Mouse (Mus musculus) heart, embryonic 12.5 days (tissue): Measurements from ENCODE around the gene Myo19. TPM values are rescaled to one million over a fixed set of nuclear protein-coding genes. Genes with fewer than 3 reads are reported as not detected.
A peak's percentile ranks its signal among the peaks of the same experiment; 100 is the strongest.

Experiments used
- ATAC-seq: fragments of 200-750 bp; cut with Nextera tagmentation; 2 replicates; pipeline ENCODE4 v1.8.0; 2017; ENCODE audit warnings: moderate TSS enrichment, moderate library complexity; ENCODE audit not compliant: insufficient number of reproducible peaks, low FRiP score
- H3K27ac ChIP-seq: fragments of 300-500 bp; sonication (generic); 2 replicates; pipeline ENCODE4 v1.5.1; 2016; ENCODE audit warnings: mild to moderate bottlenecking, moderate library complexity; ENCODE audit not compliant: poor library complexity, severe bottlenecking
- H3K27me3 ChIP-seq: fragments of 300-500 bp; sonication (generic); replicated peaks from 2 replicates; pipeline ENCODE4 v1.6.1; 2016; ENCODE audit warnings: mild to moderate bottlenecking, moderate library complexity
- H3K36me3 ChIP-seq: fragments of 300-500 bp; sonication (generic); 2 replicates; pipeline ENCODE4 v1.6.1; 2016; ENCODE audit warnings: mild to moderate bottlenecking, moderate library complexity
- H3K4me1 ChIP-seq: fragments of 300-500 bp; sonication (generic); replicated peaks from 2 replicates; pipeline ENCODE4 v1.6.1; 2016; ENCODE audit warnings: mild to moderate bottlenecking
- H3K4me2 ChIP-seq: fragments of 300-500 bp; sonication (generic); 2 replicates; pipeline ENCODE4 v1.6.1; 2016; ENCODE audit warnings: mild to moderate bottlenecking, moderate library complexity
- H3K4me3 ChIP-seq: fragments of 300-500 bp; sonication (generic); 2 replicates; pipeline ENCODE4 v1.5.1; 2016; ENCODE audit warnings: mild to moderate bottlenecking
- H3K9ac ChIP-seq: fragments of 300-500 bp; sonication (generic); 2 replicates; pipeline ENCODE4 v1.6.1; 2016; ENCODE audit warnings: mild to moderate bottlenecking, moderate library complexity
- H3K9me3 ChIP-seq: fragments of 300-500 bp; sonication (generic); replicated peaks from 2 replicates; pipeline ENCODE4 v1.6.1; 2016; ENCODE audit warnings: mild to moderate bottlenecking, moderate library complexity
- WGBS: fragments of 180-500 bp; shearing (Covaris S2); methylation state at CpG from one replicate; pipeline ENCODE4 v1.1.7; 2016; 5-methylcytosine and 5-hydroxymethylcytosine counted together
- polyA plus RNA-seq: library from polyadenylated mRNA; unstranded; fragments of >200 nt; fragmentation: Nextera tagmentation; extraction: Ambion mirVana; gene quantifications from 2 replicates; pipeline ENCODE4 v1.2.1, GENCODE M21; 2016

The Myo19 gene
- polyA plus RNA-seq, 1 experiment from 2014 or later, result 8.3 TPM

GRCm38 (mm10) chr11:84886767-84887511 lies 7.0 kb downstream of the Myo19 start:
- no peak for ATAC-seq
- H3K36me3 ChIP-seq, result peaks cover 85% of the 10 kb centered on the region
- no peak overlapping the region for H3K4me2 ChIP-seq
- no peaks in the 10 kb centered on the region for H3K9me3 ChIP-seq
- H3K9ac ChIP-seq, result no peak overlapping the region
- no peak overlapping the region for H3K4me3 ChIP-seq
- no peaks in the 10 kb centered on the region for H3K4me1 ChIP-seq
- H3K27ac ChIP-seq, result no peak overlapping the region
- 88% methylated on average over 11 of the region's 11 CpGs for WGBS
- no peaks in the 10 kb centered on the region for H3K27me3 ChIP-seq

GRCm38 (mm10) chr11:84888025-84888424 lies 8.1 kb downstream of the Myo19 start:
- H3K4me1 ChIP-seq, result no peaks in the 10 kb centered on the region
- WGBS, result 92% methylated on average over 8 of the region's 8 CpGs
- H3K27me3 ChIP-seq, result no peaks in the 10 kb centered on the region
- no peak overlapping the region for H3K9ac ChIP-seq
- H3K9me3 ChIP-seq, result no peaks in the 10 kb centered on the region
- no peak overlapping the region for H3K27ac ChIP-seq
- no peak for ATAC-seq
- no peak overlapping the region for H3K4me3 ChIP-seq
- H3K36me3 ChIP-seq, result peaks cover 89% of the 10 kb centered on the region
- H3K4me2 ChIP-seq, result no peak overlapping the region

- Histone ChIP-seq H3K27ac (no peak overlapping the region), H3K9ac (no peak overlapping the region), H3K4me2 (no peak overlapping the region), H3K4me3 (no peak overlapping the region), H3K36me3 (peaks cover 86% of the 10 kb centered on the region), H3K27me3 (no peaks in the 10 kb centered on the region), H3K4me1 (no peaks in the 10 kb centered on the region), H3K9me3 (no peaks in the 10 kb centered on the region)
- ATAC-seq, result no peak
- WGBS, result 87% methylated on average over 2 of the region's 2 CpGs
Observed at GRCm38 (mm10) chr11:84889492-84889891, 9.5 kb downstream of the Myo19 start.

DNA sequence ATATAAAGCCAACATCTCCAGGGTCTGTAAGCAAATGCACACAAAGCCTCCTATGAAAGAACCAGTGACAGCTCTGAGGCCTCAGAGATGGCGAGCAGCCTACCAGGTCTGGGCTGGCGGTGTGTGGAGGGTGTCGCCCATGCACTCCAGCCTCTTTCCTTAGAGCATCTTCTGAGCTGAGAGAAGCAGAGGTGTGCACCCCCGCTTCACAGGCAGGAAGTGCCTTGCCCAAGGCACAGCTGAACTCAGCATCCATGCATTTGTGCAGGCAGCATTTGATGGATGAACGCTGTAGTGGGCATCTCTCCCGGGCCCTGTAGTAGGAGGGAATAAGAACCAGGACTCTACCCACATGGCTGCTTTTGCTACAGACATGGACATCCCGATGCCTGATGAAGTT lies 11.8 kb downstream of the Myo19 start:
- no peak overlapping the region for H3K4me2 ChIP-seq
- H3K4me1 ChIP-seq, result no peaks in the 10 kb centered on the region
- H3K4me3 ChIP-seq, result no peak overlapping the region
- whole genome bisulfite sequencing, result 93% methylated on average over 7 of the region's 7 CpGs
- no peaks in the 10 kb centered on the region for H3K27me3 ChIP-seq
- no peaks in the 10 kb centered on the region for H3K9me3 ChIP-seq
- H3K36me3 ChIP-seq, result peaks cover 87% of the 10 kb centered on the region
- H3K27ac ChIP-seq, result no peak overlapping the region
- ATAC-seq, result no peak
- no peak overlapping the region for H3K9ac ChIP-seq

- Histone ChIP-seq H3K4me2 (no peak overlapping the region), H3K27ac (no peak overlapping the region), H3K9me3 (no peaks in the 10 kb centered on the region), H3K9ac (no peak overlapping the region), H3K4me3 (no peak overlapping the region), H3K4me1 (no peaks in the 10 kb centered on the region), H3K36me3 (peaks cover 88% of the 10 kb centered on the region), H3K27me3 (no peaks in the 10 kb centered on the region)
- ATAC-seq, result no peak
- 91% methylated on average over 14 of the region's 15 CpGs for WGBS
Observed at GRCm38 (mm10) chr11:84893113-84893512, 13.2 kb downstream of the Myo19 start.

GRCm38 (mm10) chr11:84904597-84905144 lies 24.7 kb downstream of the Myo19 start:
- Histone ChIP-seq H3K4me2 (no peak overlapping the region), H3K36me3 (peaks cover 99% of the 10 kb centered on the region), H3K9ac (no peak overlapping the region), H3K9me3 (no peaks in the 10 kb centered on the region), H3K27ac (no peak overlapping the region), H3K4me1 (no peaks in the 10 kb centered on the region), H3K4me3 (no peak overlapping the region), H3K27me3 (no peaks in the 10 kb centered on the region)
- WGBS, result 77% methylated on average over 9 of the region's 9 CpGs
- no peak for ATAC-seq

- Histone ChIP-seq H3K27ac (no peak overlapping the region), H3K4me3 (no peak overlapping the region), H3K27me3 (no peaks in the 10 kb centered on the region), H3K9ac (no peak overlapping the region), H3K9me3 (no peaks in the 10 kb centered on the region), H3K36me3 (peaks cover 97% of the 10 kb centered on the region), H3K4me2 (no peak overlapping the region), H3K4me1 (no peaks in the 10 kb centered on the region)
- no peak for ATAC-seq
- 83% methylated on average over 3 of the region's 3 CpGs for WGBS
Observed at GRCm38 (mm10) chr11:84907081-84907480, 27.1 kb downstream of the Myo19 start.

- Histone ChIP-seq H3K4me3 (no peak overlapping the region), H3K9ac (no peak overlapping the region), H3K36me3 (peaks cover 95% of the 10 kb centered on the region), H3K4me2 (no peak overlapping the region), H3K27me3 (no peaks in the 10 kb centered on the region), H3K9me3 (no peaks in the 10 kb centered on the region), H3K4me1 (no peaks in the 10 kb centered on the region), H3K27ac (no peak overlapping the region)
- 95% methylated on average over 6 of the region's 6 CpGs for WGBS
- ATAC-seq, result no peak
Observed at GRCm38 (mm10) chr11:84908480-84908879, 28.5 kb downstream of the Myo19 start.

DNA sequence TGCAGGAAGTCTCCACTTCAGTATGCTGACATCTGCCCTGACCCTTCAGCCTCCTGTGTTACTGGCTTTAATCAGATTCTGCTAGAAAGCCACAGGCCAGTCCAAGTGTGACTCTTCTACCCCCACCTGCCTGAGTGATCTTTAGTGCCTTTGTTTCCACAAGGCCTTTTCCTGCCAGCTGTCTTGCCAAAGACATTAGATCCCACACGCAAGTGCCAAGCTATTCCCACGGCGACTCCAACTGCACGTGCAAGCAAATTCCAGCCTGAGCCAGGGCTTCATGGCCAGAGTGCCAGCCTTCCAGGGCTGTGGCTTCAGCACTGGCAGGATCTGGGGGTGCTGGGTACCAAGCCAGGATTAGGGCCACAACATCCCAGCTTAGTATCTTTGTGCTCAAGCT lies 30.5 kb downstream of the Myo19 start:
- no peak for ATAC-seq
- peaks cover 84% of the 10 kb centered on the region for H3K36me3 ChIP-seq
- H3K9ac ChIP-seq, result no peak overlapping the region
- WGBS, result 86% methylated on average over 4 of the region's 4 CpGs
- H3K4me3 ChIP-seq, result no peak overlapping the region
- H3K4me2 ChIP-seq, result no peak overlapping the region
- H3K9me3 ChIP-seq, result no peaks in the 10 kb centered on the region
- no peaks in the 10 kb centered on the region for H3K27me3 ChIP-seq
- no peak overlapping the region for H3K27ac ChIP-seq
- H3K4me1 ChIP-seq, result peaks cover 4% of the 10 kb centered on the region; the same call in 1 of the 2 replicates

DNA sequence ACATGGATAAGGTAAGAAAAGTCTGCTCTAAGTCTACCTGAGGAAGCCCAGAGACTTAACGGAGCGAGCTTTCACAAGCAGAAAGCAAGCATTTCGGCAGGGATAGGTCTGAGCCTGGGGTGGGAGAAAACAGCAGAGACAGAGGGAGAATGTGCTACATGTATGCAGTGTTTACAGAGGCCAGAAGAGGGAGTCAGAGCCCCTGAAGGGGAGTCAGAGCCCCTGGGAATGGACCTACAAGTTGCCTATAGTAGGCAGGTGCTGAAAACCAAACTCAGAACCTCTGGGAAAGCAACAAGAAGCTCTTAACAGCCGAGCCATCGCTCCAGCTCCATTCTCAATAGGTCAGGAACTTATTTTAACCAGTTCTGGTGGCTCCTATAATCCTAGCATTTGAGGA lies 34.7 kb downstream of the Myo19 start:
- no peak overlapping the region for H3K9ac ChIP-seq
- peaks cover 41% of the 10 kb centered on the region for H3K36me3 ChIP-seq
- H3K27ac ChIP-seq, result no peak overlapping the region
- no peak overlapping the region for H3K4me3 ChIP-seq
- H3K4me2 ChIP-seq, result no peak overlapping the region
- H3K9me3 ChIP-seq, result no peaks in the 10 kb centered on the region
- WGBS, result 79% methylated on average over 5 of the region's 5 CpGs
- peaks cover 10% of the 10 kb centered on the region; the same call in 1 of the 2 replicates for H3K4me1 ChIP-seq
- no peaks in the 10 kb centered on the region for H3K27me3 ChIP-seq
- no peak for ATAC-seq

- peak; percentile 71 for ATAC-seq
- WGBS, result 4% methylated on average over 34 of the region's 34 CpGs
- Histone ChIP-seq H3K9ac (peak within 1 kb of the TSS; percentile 82), H3K4me3 (peak within 1 kb of the TSS; percentile 87), H3K9me3 (no peaks in the 10 kb centered on the region), H3K4me2 (peak within 1 kb of the TSS; percentile 81), H3K4me1 (peaks cover 10% of the 10 kb centered on the region; the same call in 1 of the 2 replicates), H3K27ac (no peak within 1 kb of the TSS), H3K27me3 (no peaks in the 10 kb centered on the region), H3K36me3 (peaks cover 29% of the 10 kb centered on the region)
Observed at GRCm38 (mm10) chr11:84916053-84916702, 36.2 kb downstream of the Myo19 start, which contains the start of gene Znhit3. Znhit3 (minus strand) TSS chr11:84916366.
